Mouse (Mus musculus): ENCODE measurements around the gene Ulk4. TPM values are rescaled to one million over a fixed set of nuclear protein-coding genes. Genes with fewer than 3 reads are reported as not detected.
A peak's percentile ranks its signal among the peaks of the same experiment; 100 is the strongest.
"Not testable (repeated sequence)": the region's sequence is repeated elsewhere in the genome, so short reads cannot be mapped to it uniquely, and the experiment has no call there.

Ulk4 gene
- total RNA-seq, 2 experiments from 2014 or later = 8.1 to 8.8 TPM

DNA sequence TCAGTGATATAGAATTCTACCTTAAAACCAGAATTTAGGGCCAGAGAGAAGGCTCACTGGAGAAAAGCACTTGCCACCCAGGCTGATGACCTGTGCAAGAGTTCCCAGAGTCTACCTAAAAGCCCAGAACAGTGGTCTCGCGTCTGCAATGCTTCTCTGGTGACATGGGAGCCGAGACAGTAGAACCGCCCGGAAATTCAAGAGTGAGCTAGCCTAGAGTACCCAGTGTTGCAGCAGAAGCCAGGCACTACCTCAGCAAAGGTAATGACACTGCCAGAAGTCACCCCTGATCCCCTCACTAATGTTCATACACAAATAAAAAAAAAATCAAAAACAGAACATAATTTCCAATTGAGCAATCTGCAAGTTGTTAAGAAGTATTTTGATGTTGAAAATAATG is 208.9 kb downstream of the Ulk4 start:
- no peak for DNase-seq (ENCODE audit: low spot score in 2 of 2)

DNA sequence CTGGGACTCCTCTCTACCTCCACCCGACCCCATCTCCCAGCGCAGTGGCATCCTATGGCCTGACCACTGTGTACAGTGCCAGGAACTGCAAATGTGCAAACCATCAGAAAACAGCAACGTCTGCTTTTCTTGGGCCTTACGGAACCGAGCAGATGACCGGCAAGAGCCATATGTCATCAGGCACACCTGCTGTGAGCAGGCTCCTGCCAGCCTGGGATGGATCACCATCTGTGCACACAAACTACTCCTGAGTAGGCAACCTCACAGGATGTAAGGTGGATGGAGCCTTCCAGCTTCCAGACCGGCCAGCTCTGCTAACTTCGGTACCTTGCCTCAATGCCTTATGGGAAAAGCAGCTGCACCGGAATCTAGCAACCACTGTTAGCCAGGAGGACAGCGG is 210.0 kb downstream of the Ulk4 start:
- DNase-seq (ENCODE audit: low spot score in 2 of 2) = no peak

DNA sequence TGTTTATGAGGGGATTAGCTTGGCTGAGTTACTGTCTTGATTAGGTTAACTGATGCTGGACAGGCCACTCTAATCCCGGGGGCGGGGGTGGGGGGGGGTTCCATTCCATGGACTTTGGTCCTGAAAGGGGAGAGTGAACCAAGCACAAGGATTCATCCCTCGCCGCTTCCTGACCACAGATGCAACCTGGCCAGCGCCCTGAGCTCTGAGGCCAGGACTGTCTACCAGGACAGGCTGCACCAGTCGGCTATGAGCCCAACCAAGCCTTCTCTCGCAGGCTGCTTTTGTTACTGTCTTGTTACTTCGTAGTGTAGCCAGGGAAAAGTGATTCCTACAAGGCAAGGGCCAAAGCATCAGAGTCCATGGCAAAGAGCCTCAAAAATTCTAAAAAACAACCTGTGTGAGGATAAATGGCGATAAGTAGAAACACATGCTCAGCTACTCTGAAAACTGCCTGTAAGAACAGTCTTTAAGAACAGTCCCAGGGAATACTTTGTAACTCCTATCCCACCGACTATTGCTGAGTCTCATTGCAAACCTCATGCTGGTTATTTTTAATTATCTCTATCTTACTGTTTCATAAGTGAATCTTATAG is 211.5 kb downstream of the Ulk4 start:
- DNase-seq (ENCODE audit: low spot score in 2 of 2) = no peak

DNA sequence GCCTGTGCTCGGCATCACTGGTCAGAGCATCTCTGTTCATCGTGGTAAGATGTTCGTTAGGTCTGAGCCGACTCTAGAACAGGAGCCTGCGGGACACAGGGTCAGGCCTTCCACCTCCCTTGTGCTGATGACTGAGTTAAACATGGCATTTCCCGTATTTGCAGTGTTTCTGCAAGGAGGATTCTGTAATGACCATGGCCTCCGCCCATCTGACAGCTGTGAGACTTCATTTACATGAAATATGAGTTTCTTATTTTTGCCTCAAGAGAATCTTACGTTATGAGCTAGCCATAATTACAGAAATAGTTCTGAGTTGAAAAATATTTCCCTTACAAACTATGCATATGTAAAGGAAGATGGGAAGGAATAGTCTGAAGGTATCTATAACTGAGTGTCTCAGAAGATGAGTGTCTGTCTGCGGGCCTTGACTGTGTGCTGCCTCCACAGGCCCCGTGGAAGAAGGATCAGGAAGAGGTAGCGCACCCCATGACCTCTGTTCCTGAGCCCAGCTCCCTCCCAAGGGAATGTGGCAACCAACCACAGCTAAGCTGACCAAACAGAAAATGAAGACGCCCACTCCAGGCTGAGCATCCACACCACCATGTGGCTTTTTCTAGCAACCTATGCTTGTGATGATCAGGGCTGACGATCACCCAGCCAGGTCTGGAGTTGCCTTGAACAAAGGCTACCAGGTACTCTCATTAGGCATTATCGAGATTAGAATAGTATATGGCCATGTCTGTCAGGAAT is 212.2 kb downstream of the Ulk4 start:
- peak in 1 of 2 experiments; percentile 14 for DNase-seq (ENCODE audit: low spot score in 2 of 2)

DNA sequence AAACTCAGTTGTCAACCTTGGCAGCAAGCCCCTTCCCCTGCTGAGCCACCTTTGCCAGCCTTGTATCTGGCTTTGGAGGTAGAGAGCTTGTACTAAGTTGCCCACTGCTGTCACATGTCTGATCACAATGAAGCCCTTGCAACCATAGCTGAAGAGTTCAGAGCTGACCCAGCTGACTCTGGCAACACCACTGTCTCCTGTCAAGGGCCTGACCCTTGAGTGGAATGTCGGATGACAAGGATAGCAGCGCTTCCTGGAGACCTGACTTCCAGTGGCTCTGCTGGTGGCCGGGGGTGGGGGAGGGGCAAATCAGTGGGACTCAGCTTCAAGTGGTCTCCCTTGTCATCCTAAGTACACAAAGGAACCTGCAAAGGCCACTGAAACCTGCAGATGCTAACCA is 214.3 kb downstream of the Ulk4 start:
- DNase-seq (ENCODE audit: low spot score in 2 of 2) = no peak

DNA sequence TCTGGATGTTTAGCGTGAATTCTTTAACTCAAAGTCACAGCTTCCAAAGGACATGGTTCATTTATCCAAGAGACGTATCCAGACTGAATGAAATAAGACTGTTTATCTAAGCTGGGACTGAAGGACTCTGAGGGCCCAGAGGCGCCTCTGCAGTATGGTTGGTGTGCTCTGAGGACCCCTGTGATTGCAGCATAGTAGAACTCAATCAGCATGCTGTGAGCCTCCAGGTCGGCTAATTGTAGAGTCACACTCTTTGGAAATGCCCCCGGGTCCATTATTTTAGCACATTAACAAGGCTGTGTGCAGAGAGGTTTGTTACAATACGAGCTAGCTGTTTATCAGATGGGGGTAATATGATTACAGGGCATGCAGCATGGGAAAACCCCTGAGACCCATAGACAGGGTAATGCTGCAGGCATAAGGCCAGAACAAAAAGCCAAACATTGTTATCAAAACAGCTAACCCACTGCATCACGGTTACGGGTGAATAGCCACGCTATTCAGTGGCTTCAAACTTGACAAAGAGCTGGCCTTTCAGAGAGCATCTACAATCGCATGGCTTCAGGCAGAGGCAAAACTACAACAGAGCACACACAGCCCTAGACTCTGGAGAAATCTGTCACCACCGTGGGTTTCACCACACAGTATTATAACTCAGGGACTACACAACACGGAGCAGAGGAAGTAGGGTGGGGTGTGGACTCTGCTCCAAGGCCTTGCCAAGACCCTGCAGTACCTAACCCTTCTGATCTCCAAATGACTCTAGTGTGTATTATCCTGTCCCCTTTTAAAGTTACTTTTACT is 215.0 kb downstream of the Ulk4 start:
- no peak for DNase-seq (ENCODE audit: low spot score in 2 of 2)

DNA sequence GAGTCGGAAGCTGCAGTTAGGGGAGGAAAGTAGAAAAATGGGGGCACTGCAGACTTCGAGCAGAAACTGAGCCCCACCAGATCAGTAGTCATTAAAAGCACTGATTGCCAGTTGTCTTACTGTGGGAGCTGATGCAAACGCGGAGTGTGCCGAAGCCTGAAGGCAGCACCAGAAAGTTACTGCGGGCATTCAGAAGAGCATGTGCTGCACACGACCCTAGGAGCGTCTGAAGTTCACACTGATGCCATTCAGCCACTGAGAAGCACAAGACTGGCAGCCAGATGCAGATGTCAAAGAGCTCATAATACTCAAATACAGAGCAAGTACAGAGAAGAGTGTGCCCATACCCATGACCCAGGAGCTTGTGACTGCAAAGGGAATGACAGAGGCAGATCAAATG is 216.7 kb downstream of the Ulk4 start:
- DNase-seq (ENCODE audit: low spot score in 2 of 2) = no peak

DNA sequence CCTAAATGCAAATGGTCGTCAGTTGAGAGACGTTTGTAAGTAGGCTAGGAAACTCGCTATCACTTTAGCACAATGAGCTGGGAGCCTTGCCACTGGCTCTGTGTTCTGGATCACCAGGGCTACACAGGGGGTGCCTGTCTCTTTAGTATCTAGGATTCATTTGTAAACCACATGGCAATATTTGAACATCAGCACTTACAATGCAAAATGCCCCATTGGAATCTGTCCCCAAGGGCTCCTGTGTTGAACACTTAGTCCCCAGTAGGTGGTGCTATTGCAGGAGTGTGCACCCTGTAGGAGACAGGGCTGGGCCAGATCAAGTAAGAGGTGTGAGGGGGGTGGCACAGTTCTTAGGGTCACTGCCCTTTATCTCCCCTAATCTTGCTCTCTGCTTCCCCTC is 217.7 kb downstream of the Ulk4 start:
- DNase-seq (ENCODE audit: low spot score in 2 of 2) = no peak

DNA sequence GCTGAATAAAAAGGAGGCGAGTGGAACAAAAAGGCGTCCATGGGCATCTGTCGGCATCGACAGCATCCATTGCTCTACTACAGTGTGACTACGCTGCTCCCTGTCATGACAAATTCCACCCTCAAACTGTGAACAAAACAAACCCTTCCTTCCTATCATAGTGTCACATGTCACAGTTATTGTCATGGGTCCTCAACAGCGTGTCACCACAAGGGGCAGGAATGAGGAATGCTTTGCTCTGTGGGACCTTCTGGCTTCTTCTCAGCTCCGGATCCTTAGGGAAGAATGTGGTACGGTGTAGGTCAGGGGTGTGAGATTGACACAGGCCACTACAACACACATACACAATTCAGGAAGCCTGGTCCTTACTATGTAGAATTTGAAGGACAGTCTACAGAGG is 218.5 kb downstream of the Ulk4 start:
- DNase-seq (ENCODE audit: low spot score in 2 of 2) = no peak

DNA sequence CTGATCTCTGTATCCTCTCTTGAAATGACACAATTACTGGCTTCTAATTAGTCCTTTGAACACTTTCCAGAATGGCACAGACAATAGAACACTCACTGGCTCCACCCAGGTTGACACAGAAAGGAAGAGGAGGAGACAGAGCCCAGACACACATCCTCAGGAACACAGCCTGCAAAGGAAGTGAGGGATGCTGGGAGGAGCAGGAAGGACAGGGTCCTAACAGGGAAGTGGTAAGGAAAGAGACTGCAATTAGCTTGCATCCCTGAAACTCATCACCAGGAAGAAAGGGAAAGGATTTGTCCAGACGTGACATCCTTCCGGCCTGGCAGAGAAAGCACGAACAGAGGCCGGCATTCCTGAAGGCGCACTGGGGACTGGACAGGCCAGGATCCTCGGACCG is 218.9 kb downstream of the Ulk4 start:
- DNase-seq (ENCODE audit: low spot score in 2 of 2) = no peak

DNA sequence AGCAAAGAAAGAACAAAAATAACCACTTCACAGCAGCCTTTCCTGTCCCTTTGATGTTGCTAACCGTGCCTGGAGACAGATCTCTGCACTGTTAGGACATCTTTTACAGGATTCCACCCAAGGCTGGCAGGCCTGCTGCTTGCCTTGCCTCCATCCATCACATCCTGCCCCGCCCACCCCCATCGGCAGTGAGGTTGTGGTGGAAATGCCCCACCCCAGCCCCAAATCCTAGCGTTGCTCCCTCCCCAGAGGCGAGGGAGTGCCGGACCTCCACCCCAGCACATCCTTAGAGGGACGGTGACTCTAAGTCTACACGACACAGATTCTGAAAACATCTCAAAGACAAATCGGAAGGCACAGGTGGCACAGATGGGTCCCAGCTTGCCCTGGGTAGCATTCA is 219.6 kb downstream of the Ulk4 start:
- no peak for DNase-seq (ENCODE audit: low spot score in 2 of 2)

DNA sequence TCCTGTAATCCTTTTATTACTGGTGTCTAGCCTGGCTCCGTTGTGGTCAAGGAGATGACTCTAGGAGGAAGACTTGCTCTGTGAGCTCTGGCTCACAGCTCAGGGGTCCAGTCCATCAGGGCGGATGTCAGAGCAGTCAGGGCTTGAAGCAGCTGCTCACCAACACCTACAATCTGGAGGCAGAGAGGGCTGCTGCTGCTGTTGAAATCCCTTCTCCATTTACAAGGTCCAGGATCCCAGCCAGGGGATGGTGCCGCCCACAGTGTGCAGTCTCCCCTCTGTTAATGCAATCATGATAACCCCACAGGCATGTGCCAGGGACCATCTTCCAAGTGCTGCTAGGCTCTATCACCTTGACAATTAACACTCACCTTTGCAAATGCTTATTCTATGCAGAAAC is 220.5 kb downstream of the Ulk4 start:
- DNase-seq (ENCODE audit: low spot score in 2 of 2) = no peak

DNA sequence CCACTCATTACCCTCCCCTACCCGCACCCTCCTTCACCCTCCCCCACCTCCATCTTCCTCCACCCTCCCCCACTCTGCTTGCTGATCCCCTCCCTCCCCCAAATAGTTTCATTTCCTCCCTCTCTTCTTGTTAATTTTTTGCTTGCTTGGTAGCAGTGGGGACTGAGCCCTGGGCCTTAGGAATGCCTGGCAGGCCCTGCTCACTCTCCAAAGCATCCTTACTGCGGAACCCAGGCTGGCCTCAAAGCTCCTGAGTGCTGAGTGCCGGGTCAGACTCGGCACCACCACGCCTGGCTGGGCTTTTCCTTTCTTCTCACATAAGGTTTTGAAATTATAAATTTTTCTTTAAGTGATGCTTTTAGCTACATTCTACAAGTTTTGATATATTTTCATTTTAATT is 221.0 kb downstream of the Ulk4 start:
- no peak for DNase-seq (ENCODE audit: low spot score in 2 of 2)

DNA sequence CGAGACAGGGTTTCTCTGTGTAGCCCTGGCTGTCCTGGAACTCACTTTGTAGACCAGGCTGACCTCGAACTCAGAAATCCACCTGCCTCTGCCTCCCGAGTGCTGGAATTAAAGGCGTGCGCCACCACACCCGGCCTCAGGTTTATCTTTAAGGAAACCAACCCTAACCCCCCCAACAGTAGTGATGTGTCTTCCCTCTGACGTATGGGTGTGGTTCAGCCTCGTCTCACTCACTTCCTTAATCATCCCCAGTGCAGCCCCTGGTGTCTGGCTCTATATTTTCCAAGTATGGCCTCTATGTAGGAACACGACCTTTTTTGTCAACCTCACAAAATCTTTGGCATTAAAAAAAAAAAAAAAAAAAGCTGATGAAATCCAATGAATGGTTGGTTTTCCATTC is 231.3 kb downstream of the Ulk4 start:
- not testable (repeated sequence) for DNase-seq (ENCODE audit: low spot score in 2 of 2)

DNA sequence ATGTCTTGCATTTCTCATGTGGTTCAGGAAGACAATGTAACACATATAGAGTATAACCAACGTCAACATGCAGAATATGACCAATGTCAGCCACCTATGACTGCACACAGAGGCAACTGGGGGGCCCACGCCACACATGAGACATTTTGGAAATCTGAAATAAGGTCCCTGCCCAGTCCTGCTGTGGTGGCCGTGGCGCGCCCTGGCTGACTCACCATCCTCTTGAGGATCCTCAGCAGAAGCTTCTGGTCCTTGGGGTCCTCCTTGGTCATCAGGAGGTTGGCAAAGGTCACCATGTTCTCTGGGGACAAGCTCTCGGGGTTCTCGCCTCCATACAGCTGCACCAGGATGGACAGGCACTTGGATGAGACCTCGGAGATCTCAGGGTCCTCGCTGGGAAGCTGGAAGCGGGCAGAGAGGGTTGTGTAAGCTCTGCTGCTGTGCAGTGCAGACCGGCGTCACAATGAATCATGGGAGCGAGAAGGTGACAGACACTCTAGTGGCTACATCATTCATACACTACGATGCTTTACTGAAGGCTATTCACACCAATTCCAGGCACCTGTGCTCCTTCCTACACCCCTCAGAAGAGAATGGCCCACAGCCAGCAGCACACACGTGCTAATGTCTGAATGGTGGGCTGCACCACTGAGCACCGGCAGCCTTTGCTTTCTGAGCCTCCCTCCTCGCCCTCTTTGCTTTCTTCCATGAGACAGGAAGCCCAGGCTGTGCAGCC is 232.4 kb downstream of the Ulk4 start:
- no peak for DNase-seq (ENCODE audit: low spot score in 2 of 2)

DNA sequence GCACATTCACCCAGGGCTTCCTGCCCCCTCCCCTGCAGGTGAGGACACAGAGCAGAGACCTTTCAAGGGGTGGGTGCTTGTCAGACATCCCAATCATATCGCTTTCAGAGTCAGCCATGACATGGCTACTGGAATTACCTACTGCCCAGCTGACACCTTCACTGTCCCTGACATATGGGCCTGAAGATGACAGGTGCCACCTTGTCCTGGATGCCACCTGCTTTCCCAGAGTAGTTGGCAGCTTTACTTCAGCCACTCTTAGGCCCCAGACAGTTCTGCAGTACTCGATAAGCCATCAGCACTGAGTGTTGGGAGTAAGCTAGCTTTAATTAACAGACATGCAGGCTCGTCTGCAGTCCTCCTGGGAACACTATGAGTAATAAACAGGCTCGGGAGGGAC is 234.0 kb downstream of the Ulk4 start:
- no peak for DNase-seq (ENCODE audit: low spot score in 2 of 2)

DNA sequence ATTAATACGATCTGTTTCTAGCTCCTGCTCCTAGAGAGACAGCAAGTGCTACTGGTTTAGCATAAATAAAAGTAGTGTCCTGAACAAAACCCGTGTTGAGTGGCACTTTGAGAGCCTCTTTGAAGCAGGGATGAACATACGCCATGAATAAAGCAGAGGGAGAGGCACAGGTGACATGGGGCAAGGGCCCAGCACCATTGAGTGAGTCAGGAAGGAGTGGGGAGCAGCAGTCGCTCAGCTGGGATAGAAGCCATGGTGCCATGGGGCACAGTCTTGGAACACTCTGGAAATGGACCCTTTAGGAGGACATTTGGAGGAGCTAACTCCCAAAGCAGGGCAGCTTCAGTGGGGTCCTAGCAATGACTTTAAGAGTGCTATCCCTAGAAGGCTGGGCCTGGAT is 238.6 kb downstream of the Ulk4 start:
- no peak for DNase-seq (ENCODE audit: low spot score in 2 of 2)

DNA sequence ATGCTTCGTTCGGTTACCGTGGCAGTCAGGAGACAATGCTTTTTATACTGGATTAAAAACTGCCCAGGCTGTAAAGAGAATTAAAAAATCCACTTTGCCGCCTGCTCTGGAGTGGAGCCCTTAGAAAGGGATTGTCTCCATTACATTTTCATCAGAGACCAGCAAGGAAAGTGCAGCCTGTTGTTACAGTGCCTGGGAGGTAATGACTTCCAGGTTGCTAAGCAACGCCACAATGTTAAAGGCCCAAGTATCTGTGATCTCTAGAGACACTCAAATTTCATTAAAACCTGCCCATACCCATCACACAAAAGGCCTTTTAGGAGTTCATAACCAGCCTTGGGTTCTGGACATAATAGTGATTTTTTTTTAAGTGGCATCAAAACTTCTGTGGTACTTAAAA is 239.0 kb downstream of the Ulk4 start:
- no peak for DNase-seq (ENCODE audit: low spot score in 2 of 2)

DNA sequence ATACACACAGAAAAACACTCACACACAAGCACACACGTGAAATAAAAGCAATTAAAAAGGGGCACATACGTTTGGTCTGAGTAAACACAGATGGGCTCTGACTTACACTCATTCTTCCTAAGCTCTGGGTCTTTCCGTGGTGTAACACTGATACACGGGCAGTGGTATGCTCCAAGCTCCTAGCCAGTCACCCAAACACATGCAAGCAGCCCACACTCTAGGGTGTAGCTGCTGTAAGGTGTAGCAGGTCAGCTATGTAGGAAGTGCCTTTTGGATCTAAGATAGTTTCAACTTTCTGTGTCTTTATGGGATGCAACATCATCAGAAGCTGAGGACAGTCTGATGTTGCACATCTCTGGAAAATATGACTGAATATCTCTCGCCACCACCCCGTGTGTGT is 241.7 kb downstream of the Ulk4 start:
- no peak for DNase-seq (ENCODE audit: low spot score in 2 of 2)

DNA sequence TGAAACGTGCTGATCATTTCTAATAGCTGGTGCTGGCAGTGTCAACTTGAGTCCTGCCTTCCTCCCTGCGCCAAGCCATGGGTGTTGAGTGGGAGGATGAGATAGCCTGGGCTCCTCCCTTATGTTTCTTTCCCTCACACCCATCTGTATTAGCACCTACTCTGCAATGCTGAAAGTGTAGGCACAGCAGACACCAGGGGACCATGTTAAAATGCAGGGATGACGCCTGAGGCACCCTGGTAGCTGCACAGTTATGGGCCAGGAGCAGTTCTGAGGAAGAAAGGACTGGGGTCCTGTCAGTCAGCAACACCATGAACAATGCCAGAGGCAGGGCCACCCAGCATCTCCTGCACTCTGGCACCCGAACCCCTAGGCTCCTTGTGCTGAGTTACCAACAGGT is 243.4 kb downstream of the Ulk4 start:
- no peak for DNase-seq (ENCODE audit: low spot score in 2 of 2)

DNA sequence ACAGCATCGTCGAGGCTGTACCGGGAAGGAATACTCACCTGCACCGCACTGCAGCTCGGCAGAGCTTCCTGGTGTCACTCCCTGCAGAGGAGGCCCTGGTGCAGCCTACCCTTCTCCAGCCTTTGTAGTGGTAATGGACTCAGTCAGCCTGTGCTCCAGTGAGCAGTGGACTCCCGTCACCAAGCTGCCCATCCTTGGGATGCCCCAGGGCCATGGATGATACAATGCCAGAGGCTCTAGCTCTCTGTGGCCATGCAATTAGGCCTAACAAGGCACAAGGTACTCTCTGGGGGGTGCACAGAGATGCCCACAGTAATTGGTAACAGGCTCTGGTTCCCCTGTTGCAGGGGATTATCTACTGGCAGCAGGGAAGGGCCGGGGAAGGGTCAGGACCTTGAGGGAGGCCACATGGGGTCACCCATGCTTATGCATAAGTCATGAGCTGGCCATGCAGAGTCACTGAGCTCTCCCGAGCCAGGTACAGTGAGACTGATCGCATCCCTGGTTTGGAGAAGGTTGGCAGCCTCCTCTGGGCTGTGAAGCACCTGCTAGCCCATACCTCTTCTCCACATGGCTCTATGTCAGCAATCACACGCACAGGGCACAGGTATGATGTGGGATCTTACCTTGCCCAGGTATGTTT is 244.6 kb downstream of the Ulk4 start:
- DNase-seq (ENCODE audit: low spot score in 2 of 2) = no peak

All from left cerebral cortex, adult 18-20 months (tissue).